Mouse (Mus musculus): ENCODE data around the gene Tob1.

The Tob1 gene

GRCm38 (mm10) chr11:94229207-94229960 is 18.1 kb downstream of the Tob1 start:
- DNase-seq (ENCODE audit: low read depth, low spot score): peak; percentile 94

GRCm38 (mm10) chr11:94230244-94230643 is 19.0 kb downstream of the Tob1 start:
- no peak for DNase-seq (ENCODE audit: low read depth, low spot score)

- peak; percentile 86 for DNase-seq (ENCODE audit: low read depth, low spot score)
These were observed 20.7 kb downstream of the Tob1 start for GRCm38 (mm10) chr11:94231821-94232552.

- DNase-seq (ENCODE audit: low read depth, low spot score): peak; percentile 93
These were observed 22.2 kb downstream of the Tob1 start for GRCm38 (mm10) chr11:94233405-94233804.

GRCm38 (mm10) chr11:94234380-94234779 is 23.1 kb downstream of the Tob1 start:
- no peak for DNase-seq (ENCODE audit: low read depth, low spot score)

- no peak for DNase-seq (ENCODE audit: low read depth, low spot score)
These were observed 23.6 kb downstream of the Tob1 start for GRCm38 (mm10) chr11:94234857-94235256.

GRCm38 (mm10) chr11:94236074-94236473 is 24.8 kb downstream of the Tob1 start:
- DNase-seq (ENCODE audit: low read depth, low spot score): peak; percentile 96

- DNase-seq (ENCODE audit: low read depth, low spot score): no peak
These were observed 27.5 kb downstream of the Tob1 start for GRCm38 (mm10) chr11:94238786-94239185.

- peak; percentile 63 for DNase-seq (ENCODE audit: low read depth, low spot score)
These were observed 28.5 kb downstream of the Tob1 start for GRCm38 (mm10) chr11:94239706-94240105.

GRCm38 (mm10) chr11:94242760-94243421 is 31.6 kb downstream of the Tob1 start:
- DNase-seq (ENCODE audit: low read depth, low spot score): no peak

GRCm38 (mm10) chr11:94243422-94244180 is 32.3 kb downstream of the Tob1 start:
- DNase-seq (ENCODE audit: low read depth, low spot score): no peak

GRCm38 (mm10) chr11:94244385-94244784 is 33.1 kb downstream of the Tob1 start:
- no peak for DNase-seq (ENCODE audit: low read depth, low spot score)

GRCm38 (mm10) chr11:94245955-94246788 is 34.9 kb downstream of the Tob1 start, which contains the start of gene Wfikkn2:
Wfikkn2 (minus strand) TSS chr11:94246005.
- DNase-seq (ENCODE audit: low read depth, low spot score): peak; percentile 65

- no peak for DNase-seq (ENCODE audit: low read depth, low spot score)
These were observed 35.5 kb downstream of the Tob1 start for GRCm38 (mm10) chr11:94246789-94247061.

- DNase-seq (ENCODE audit: low read depth, low spot score): no peak
These were observed 41.9 kb downstream of the Tob1 start for GRCm38 (mm10) chr11:94253156-94253555.

- no peak for DNase-seq (ENCODE audit: low read depth, low spot score)
These were observed 42.4 kb downstream of the Tob1 start for GRCm38 (mm10) chr11:94253691-94254090.

- DNase-seq (ENCODE audit: low read depth, low spot score): no peak
These were observed 44.5 kb downstream of the Tob1 start for GRCm38 (mm10) chr11:94255733-94256132.

- DNase-seq (ENCODE audit: low read depth, low spot score): no peak
These were observed 46.7 kb downstream of the Tob1 start for GRCm38 (mm10) chr11:94257987-94258386.

GRCm38 (mm10) chr11:94259814-94260213 is 48.6 kb downstream of the Tob1 start:
- no peak for DNase-seq (ENCODE audit: low read depth, low spot score)

- no peak for DNase-seq (ENCODE audit: low read depth, low spot score)
These were observed 50.5 kb downstream of the Tob1 start for GRCm38 (mm10) chr11:94261585-94262370.

All from brain, adult 2 months (tissue).